Mouse (Mus musculus): ENCODE results near the gene Abi3bp. TPM values are rescaled to one million over a fixed set of nuclear protein-coding genes. Genes with fewer than 3 reads are reported as not detected.

Gene Abi3bp
- polyA plus RNA-seq, 1 experiment: 0.79 TPM

GRCm38 (mm10) chr16:56681010-56681645, 203.4 kb downstream of the Abi3bp start:
- H3K36me3 ChIP-seq (ENCODE audit: control insufficient read depth, insufficient read depth, low read length): no peaks in the 10 kb centered on the region
- TF ChIP-seq POLR2A (IDR thresholded peaks at IDR 0.05; ENCODE audit: control insufficient read depth, low read depth, low read length) (no peak), CTCF (IDR thresholded peaks at IDR 0.05; ENCODE audit: control insufficient read depth, insufficient read depth, insufficient replicate concordance, low read depth, low read length) (no peak)
- no peak overlapping the region for H3K27ac ChIP-seq (ENCODE audit: control insufficient read depth, insufficient read depth, low read depth, low read length)

GRCm38 (mm10) chr16:56686747-56687146, 209.1 kb downstream of the Abi3bp start:
- Histone ChIP-seq H3K27me3 (ENCODE audit: control insufficient read depth, insufficient read depth, low read length) (no peaks in the 10 kb centered on the region), H3K27ac (ENCODE audit: control insufficient read depth, insufficient read depth, low read depth, low read length) (no peak overlapping the region), H3K36me3 (ENCODE audit: control insufficient read depth, insufficient read depth, low read length) (peaks cover 2% of the 10 kb centered on the region; the same call in 1 of the 2 replicates), H3K4me1 (ENCODE audit: control insufficient read depth, insufficient read depth, low read length) (no peaks in the 10 kb centered on the region), H3K4me3 (ENCODE audit: control insufficient read depth, low read depth, low read length) (no peak overlapping the region)
- TF ChIP-seq CTCF (IDR thresholded peaks at IDR 0.05; ENCODE audit: control insufficient read depth, insufficient read depth, insufficient replicate concordance, low read depth, low read length) (no peak), POLR2A (IDR thresholded peaks at IDR 0.05; ENCODE audit: control insufficient read depth, low read depth, low read length) (no peak)

More at GRCm38 (mm10) chr16:56681010-56681645, 203.4 kb downstream of the Abi3bp start:
- Histone ChIP-seq H3K4me1 (ENCODE audit: control insufficient read depth, insufficient read depth, low read length) (no peaks in the 10 kb centered on the region), H3K27me3 (ENCODE audit: control insufficient read depth, insufficient read depth, low read length) (no peaks in the 10 kb centered on the region), H3K4me3 (ENCODE audit: control insufficient read depth, low read depth, low read length) (no peak overlapping the region)

- Histone ChIP-seq H3K4me3 (ENCODE audit: control insufficient read depth, low read depth, low read length) (no peak overlapping the region), H3K27me3 (ENCODE audit: control insufficient read depth, insufficient read depth, low read length) (no peaks in the 10 kb centered on the region), H3K27ac (ENCODE audit: control insufficient read depth, insufficient read depth, low read depth, low read length) (no peak overlapping the region), H3K4me1 (ENCODE audit: control insufficient read depth, insufficient read depth, low read length) (no peaks in the 10 kb centered on the region), H3K36me3 (ENCODE audit: control insufficient read depth, insufficient read depth, low read length) (peaks cover 3% of the 10 kb centered on the region; the same call in 1 of the 2 replicates)
- TF ChIP-seq CTCF (IDR thresholded peaks at IDR 0.05; ENCODE audit: control insufficient read depth, insufficient read depth, insufficient replicate concordance, low read depth, low read length) (no peak), POLR2A (IDR thresholded peaks at IDR 0.05; ENCODE audit: control insufficient read depth, low read depth, low read length) (no peak)
Observed at GRCm38 (mm10) chr16:56690715-56691114, 213.0 kb downstream of the Abi3bp start.

- Histone ChIP-seq H3K27me3 (ENCODE audit: control insufficient read depth, insufficient read depth, low read length) (no peaks in the 10 kb centered on the region), H3K4me3 (ENCODE audit: control insufficient read depth, low read depth, low read length) (no peak overlapping the region), H3K36me3 (ENCODE audit: control insufficient read depth, insufficient read depth, low read length) (peaks cover 1% of the 10 kb centered on the region; the same call in 1 of the 2 replicates), H3K4me1 (ENCODE audit: control insufficient read depth, insufficient read depth, low read length) (no peaks in the 10 kb centered on the region), H3K27ac (ENCODE audit: control insufficient read depth, insufficient read depth, low read depth, low read length) (no peak overlapping the region)
- TF ChIP-seq CTCF (IDR thresholded peaks at IDR 0.05; ENCODE audit: control insufficient read depth, insufficient read depth, insufficient replicate concordance, low read depth, low read length) (no peak), POLR2A (IDR thresholded peaks at IDR 0.05; ENCODE audit: control insufficient read depth, low read depth, low read length) (no peak)
Observed at GRCm38 (mm10) chr16:56696448-56696847, 218.8 kb downstream of the Abi3bp start.

- H3K4me1 ChIP-seq (ENCODE audit: control insufficient read depth, insufficient read depth, low read length): no peaks in the 10 kb centered on the region
- H3K36me3 ChIP-seq (ENCODE audit: control insufficient read depth, insufficient read depth, low read length): no peaks in the 10 kb centered on the region
- no peaks in the 10 kb centered on the region for H3K27me3 ChIP-seq (ENCODE audit: control insufficient read depth, insufficient read depth, low read length)
- H3K4me3 ChIP-seq (ENCODE audit: control insufficient read depth, low read depth, low read length): no peak overlapping the region
- H3K27ac ChIP-seq (ENCODE audit: control insufficient read depth, insufficient read depth, low read depth, low read length): no peak overlapping the region
- no peak for TF ChIP-seq CTCF (IDR thresholded peaks at IDR 0.05; ENCODE audit: control insufficient read depth, insufficient read depth, insufficient replicate concordance, low read depth, low read length)
- no peak for TF ChIP-seq POLR2A (IDR thresholded peaks at IDR 0.05; ENCODE audit: control insufficient read depth, low read depth, low read length)
Observed at GRCm38 (mm10) chr16:56700898-56701297, 223.2 kb downstream of the Abi3bp start.

GRCm38 (mm10) chr16:56705731-56706130, 228.1 kb downstream of the Abi3bp start:
- Histone ChIP-seq H3K4me3 (ENCODE audit: control insufficient read depth, low read depth, low read length) (no peak overlapping the region), H3K27me3 (ENCODE audit: control insufficient read depth, insufficient read depth, low read length) (no peaks in the 10 kb centered on the region), H3K27ac (ENCODE audit: control insufficient read depth, insufficient read depth, low read depth, low read length) (no peak overlapping the region), H3K36me3 (ENCODE audit: control insufficient read depth, insufficient read depth, low read length) (no peaks in the 10 kb centered on the region), H3K4me1 (ENCODE audit: control insufficient read depth, insufficient read depth, low read length) (no peaks in the 10 kb centered on the region)
- TF ChIP-seq POLR2A (IDR thresholded peaks at IDR 0.05; ENCODE audit: control insufficient read depth, low read depth, low read length): no peak
- TF ChIP-seq CTCF (IDR thresholded peaks at IDR 0.05; ENCODE audit: control insufficient read depth, insufficient read depth, insufficient replicate concordance, low read depth, low read length): no peak

- Histone ChIP-seq H3K4me1 (ENCODE audit: control insufficient read depth, insufficient read depth, low read length) (no peaks in the 10 kb centered on the region), H3K36me3 (ENCODE audit: control insufficient read depth, insufficient read depth, low read length) (no peaks in the 10 kb centered on the region), H3K4me3 (ENCODE audit: control insufficient read depth, low read depth, low read length) (no peak overlapping the region), H3K27ac (ENCODE audit: control insufficient read depth, insufficient read depth, low read depth, low read length) (no peak overlapping the region), H3K27me3 (ENCODE audit: control insufficient read depth, insufficient read depth, low read length) (no peaks in the 10 kb centered on the region)
- TF ChIP-seq CTCF (IDR thresholded peaks at IDR 0.05; ENCODE audit: control insufficient read depth, insufficient read depth, insufficient replicate concordance, low read depth, low read length) (no peak), POLR2A (IDR thresholded peaks at IDR 0.05; ENCODE audit: control insufficient read depth, low read depth, low read length) (no peak)
Observed at GRCm38 (mm10) chr16:56710071-56710470, 232.4 kb downstream of the Abi3bp start.

Measured in testis, adult 2 months (tissue).